Mouse (Mus musculus) cerebellum, adult 2 months (tissue): ENCODE measurements around the gene Myo1b. TPM values are rescaled to one million over a fixed set of nuclear protein-coding genes. Genes with fewer than 3 reads are reported as not detected.

ENCODE experiments used
- DNase-seq, 2 experiments: peaks; one replicate each; pipeline ENCODE4 v3.0.0; 2021
- H3K27ac ChIP-seq: fragments of 200-500 bp; 2 replicates; pipeline ENCODE4 v1.5.1; 2012; ENCODE audit warnings: low read length, control low read depth, inconsistent platforms; ENCODE audit not compliant: insufficient read depth
- H3K27me3 ChIP-seq: fragments of 200-500 bp; 2 replicates; pipeline ENCODE4 v1.6.1; 2012; ENCODE audit warnings: inconsistent platforms, mild to moderate bottlenecking, low read length, moderate library complexity; ENCODE audit not compliant: control insufficient read depth, insufficient read depth
- H3K4me1 ChIP-seq: fragments of 200-500 bp; 2 replicates; pipeline ENCODE4 v1.6.1; 2011; ENCODE audit warnings: low read length; ENCODE audit not compliant: control insufficient read depth, insufficient read depth
- H3K4me3 ChIP-seq: fragments of 200-500 bp; replicated peaks from 2 replicates; pipeline ENCODE3; 2011; ENCODE audit warnings: mild to moderate bottlenecking, low read depth, low read length, control low read depth; ENCODE audit not compliant: insufficient read depth
- CTCF ChIP-seq: fragments of 200-500 bp; IDR thresholded peaks from 2 replicates; pipeline ENCODE4 v1.5.1; 2011; ENCODE audit warnings: low read depth, mild to moderate bottlenecking, control low read depth, low read length, moderate library complexity, borderline replicate concordance; ENCODE audit not compliant: insufficient read depth
- POLR2A ChIP-seq: fragments of 200-500 bp; IDR thresholded peaks from 2 replicates; pipeline ENCODE4 v1.6.1; 2011; ENCODE audit warnings: low read length, control low read depth, borderline replicate concordance; ENCODE audit not compliant: insufficient read depth
- WGBS: fragments of 180-500 bp; shearing (Covaris S2); methylation state at CpG from one replicate; pipeline ENCODE4 v1.1.7; 2018; 5-methylcytosine and 5-hydroxymethylcytosine counted together
- polyA plus RNA-seq: library from polyadenylated mRNA; depleted of rRNA; stranded (reverse); fragments of >200 nt; gene quantifications from 2 replicates; pipeline ENCODE4 v1.2.3, GENCODE M21; 2012

Gene Myo1b
- polyA plus RNA-seq, 1 experiment, result 10.2 TPM

DNA sequence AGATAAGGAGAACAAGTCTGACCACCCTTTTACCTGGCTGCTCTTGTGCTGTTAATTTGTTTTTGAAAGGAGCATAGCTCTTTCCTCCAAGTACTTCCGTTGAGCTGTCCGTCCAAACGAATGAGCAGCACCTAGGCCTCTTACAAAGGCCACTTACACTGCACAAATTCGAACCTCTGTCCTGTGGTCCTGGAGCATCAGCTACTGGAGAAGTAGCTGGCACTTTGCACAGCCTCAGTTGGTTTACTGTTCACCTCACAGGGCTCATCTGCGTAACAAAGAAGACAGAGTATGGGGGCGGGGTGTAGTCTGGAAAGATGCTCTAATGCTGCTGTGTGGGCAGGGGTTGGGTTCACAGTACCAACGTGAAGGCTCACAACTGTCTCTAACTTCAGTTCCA, 15.7 kb upstream of the Myo1b start:
- WGBS, result 56% methylated on average over 7 of the region's 7 CpGs
- TF ChIP-seq POLR2A (no peak), CTCF (no peak)
- no peak for DNase-seq
- Histone ChIP-seq H3K27me3 (no peaks in the 10 kb centered on the region), H3K27ac (no peak overlapping the region), H3K4me3 (no peak overlapping the region), H3K4me1 (no peaks in the 10 kb centered on the region)

DNA sequence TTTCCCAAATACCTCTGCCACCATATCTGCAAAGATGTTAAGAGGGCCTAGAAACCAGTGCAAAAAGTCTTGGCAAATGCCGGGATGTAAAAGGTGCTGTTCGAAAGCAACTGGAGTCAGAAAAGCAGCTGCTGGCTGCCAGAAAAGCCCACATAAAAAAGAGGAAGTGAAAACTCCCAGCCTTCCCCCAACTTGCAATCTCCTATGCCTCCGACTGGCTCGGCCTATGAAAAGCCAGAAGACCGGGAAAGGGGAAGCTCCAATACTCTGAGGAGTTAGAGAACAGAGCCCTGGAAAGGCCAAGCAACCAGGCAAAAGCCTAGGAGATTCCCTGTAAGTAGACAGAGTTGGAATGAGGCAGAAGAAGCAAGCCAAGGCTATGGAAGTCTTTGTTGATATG, 14.7 kb upstream of the Myo1b start:
- no peak for DNase-seq
- no peak for TF ChIP-seq POLR2A
- no peak for TF ChIP-seq CTCF
- H3K4me3 ChIP-seq, result no peak overlapping the region
- WGBS, result 87% methylated on average over 5 of the region's 5 CpGs
- no peaks in the 10 kb centered on the region for H3K27me3 ChIP-seq
- no peaks in the 10 kb centered on the region for H3K4me1 ChIP-seq
- no peak overlapping the region for H3K27ac ChIP-seq

GRCm38 (mm10) chr1:51929557-51929956, 13.7 kb upstream of the Myo1b start:
- Histone ChIP-seq H3K27ac (no peak overlapping the region), H3K27me3 (no peaks in the 10 kb centered on the region), H3K4me3 (no peak overlapping the region), H3K4me1 (no peaks in the 10 kb centered on the region)
- 76% methylated on average over 3 of the region's 3 CpGs for WGBS
- no peak for DNase-seq
- no peak for TF ChIP-seq CTCF
- no peak for TF ChIP-seq POLR2A

DNA sequence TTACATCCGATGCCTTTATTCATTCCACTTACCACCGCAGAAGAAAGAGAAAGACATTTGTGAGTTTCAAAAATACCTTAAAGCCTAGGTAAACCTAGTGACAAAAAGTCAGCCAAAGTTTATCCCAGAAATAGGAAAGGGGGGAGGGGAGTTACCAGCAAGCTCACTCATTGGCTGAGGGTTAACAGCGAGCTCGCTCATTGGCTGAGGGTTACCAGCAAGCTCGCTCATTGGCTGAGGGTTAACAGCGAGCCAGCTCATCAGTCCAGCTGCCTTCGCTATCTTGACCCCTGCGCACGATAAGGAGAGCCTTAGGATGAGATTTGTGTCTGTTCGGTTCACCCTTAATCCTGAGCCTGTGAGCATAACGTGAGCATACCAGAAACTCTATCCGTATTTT, 6.9 kb upstream of the Myo1b start:
- DNase-seq, result no peak
- WGBS, result 30% methylated on average over 12 of the region's 12 CpGs
- TF ChIP-seq POLR2A (no peak), CTCF (no peak)
- H3K27ac ChIP-seq, result no peak overlapping the region
- no peaks in the 10 kb centered on the region for H3K4me1 ChIP-seq
- no peaks in the 10 kb centered on the region for H3K27me3 ChIP-seq
- no peak overlapping the region for H3K4me3 ChIP-seq

- no peak for DNase-seq
- Histone ChIP-seq H3K4me1 (no peaks in the 10 kb centered on the region), H3K27ac (no peak overlapping the region), H3K4me3 (no peak overlapping the region), H3K27me3 (no peaks in the 10 kb centered on the region)
- TF ChIP-seq CTCF (no peak), POLR2A (no peak)
- WGBS, result 79% methylated on average over 5 of the region's 5 CpGs
Observed at GRCm38 (mm10) chr1:51916276-51916675, 405 bp upstream of the Myo1b start.

GRCm38 (mm10) chr1:51915051-51915575, 758 bp downstream of the Myo1b start:
- Histone ChIP-seq H3K27me3 (no peaks in the 10 kb centered on the region), H3K27ac (no peak overlapping the region), H3K4me1 (no peaks in the 10 kb centered on the region), H3K4me3 (peak overlapping the region; percentile 58)
- TF ChIP-seq POLR2A (no peak), CTCF (no peak)
- peak; percentile 15 to 19 for DNase-seq
- 1% methylated on average over 33 of the region's 33 CpGs for WGBS

DNA sequence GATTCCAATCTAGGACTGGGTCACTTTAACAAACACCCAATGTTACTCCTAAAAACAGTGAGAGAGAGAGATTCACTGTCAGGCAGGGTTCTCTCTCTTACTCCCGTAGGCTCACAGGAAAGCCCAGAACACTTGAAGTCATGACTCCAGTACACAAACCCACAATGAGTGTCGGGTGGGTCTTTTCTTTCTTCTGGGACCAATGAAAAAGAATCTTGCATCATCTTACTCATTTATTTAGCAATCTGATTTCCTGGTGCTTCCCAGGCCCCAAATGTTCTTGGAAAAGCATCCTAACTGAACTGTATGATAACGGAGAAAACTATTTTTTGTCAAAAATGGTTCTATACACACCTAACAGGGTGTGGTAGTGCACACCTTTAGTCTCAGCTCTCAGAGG, 1.8 kb downstream of the Myo1b start:
- Histone ChIP-seq H3K27me3 (no peaks in the 10 kb centered on the region), H3K4me3 (no peak overlapping the region), H3K4me1 (no peaks in the 10 kb centered on the region), H3K27ac (no peak overlapping the region)
- no peak for DNase-seq
- TF ChIP-seq POLR2A, result no peak
- no peak for TF ChIP-seq CTCF
- WGBS, result 90% methylated on average over 3 of the region's 3 CpGs

GRCm38 (mm10) chr1:51913071-51913814, 2.6 kb downstream of the Myo1b start:
- Histone ChIP-seq H3K27ac (no peak overlapping the region), H3K4me3 (no peak overlapping the region), H3K4me1 (no peaks in the 10 kb centered on the region), H3K27me3 (no peaks in the 10 kb centered on the region)
- TF ChIP-seq POLR2A, result no peak
- TF ChIP-seq CTCF, result no peak
- no peak for DNase-seq
- WGBS, result 89% methylated on average over 14 of the region's 14 CpGs
